Mouse (Mus musculus) MEL (cell line): Measurements from ENCODE around the gene Maco1.
A peak's percentile ranks its signal among the peaks of the same experiment; 100 is the strongest.

Experiments used
- BHLHE40 ChIP-seq: IDR thresholded peaks from 2 replicates; pipeline ENCODE4 v1.6.1; 2012; ENCODE audit warnings: low read depth, mild to moderate bottlenecking, inconsistent platforms, low read length, improper control_type of control experiment, borderline replicate concordance
- CHD1 ChIP-seq: IDR thresholded peaks from 2 replicates; pipeline ENCODE4 v1.6.1; 2012; ENCODE audit warnings: low read depth, mild to moderate bottlenecking, inconsistent platforms, low read length, improper control_type of control experiment
- CTCF ChIP-seq, 3 experiments: IDR thresholded peaks in 2 of 3; conservative IDR thresholded peaks in 1 of 3; 2 replicates each; pipeline ENCODE4 v1.5.1; 2011 to 2012; ENCODE audit warnings: low read length in 3 of 3, low read depth in 2 of 3, mild to moderate bottlenecking in 2 of 3, improper control_type of control experiment in 1 of 3, inconsistent platforms in 1 of 3, mixed read lengths in 1 of 3, moderate library complexity in 1 of 3; ENCODE audit not compliant: control insufficient read depth in 1 of 3, insufficient read depth in 1 of 3, poor library complexity in 1 of 3, severe bottlenecking in 1 of 3
- MAX ChIP-seq: IDR thresholded peaks from 2 replicates; pipeline ENCODE4 v1.6.1; 2011; ENCODE audit warnings: low read length, improper control_type of control experiment
- POLR2A ChIP-seq, 2 experiments: IDR thresholded peaks; 2 replicates each; pipeline ENCODE4 v1.6.1; 2011 to 2012; ENCODE audit warnings: low read length in 2 of 2, mild to moderate bottlenecking in 2 of 2, control low read depth in 1 of 2, improper control_type of control experiment in 1 of 2, low read depth in 1 of 2, moderate library complexity in 1 of 2; ENCODE audit not compliant: control insufficient read depth in 1 of 2, insufficient read depth in 1 of 2, poor library complexity in 1 of 2
- POLR2AphosphoS2 ChIP-seq: IDR thresholded peaks from 2 replicates; pipeline ENCODE4 v1.6.1; 2011; ENCODE audit warnings: low read length, improper control_type of control experiment
- RAD21 ChIP-seq: IDR thresholded peaks from 2 replicates; pipeline ENCODE4 v1.6.1; 2011; ENCODE audit warnings: mild to moderate bottlenecking, low read depth, low read length, improper control_type of control experiment
- RCOR1 ChIP-seq: IDR thresholded peaks from 2 replicates; pipeline ENCODE4 v1.6.1; 2012; ENCODE audit warnings: low read depth, mild to moderate bottlenecking, inconsistent platforms, low read length, improper control_type of control experiment
- SMC3 ChIP-seq: IDR thresholded peaks from 2 replicates; pipeline ENCODE4 v1.6.1; 2011; ENCODE audit warnings: low read depth, low read length, improper control_type of control experiment
- TCF12 ChIP-seq: IDR thresholded peaks from 2 replicates; pipeline ENCODE4 v1.6.1; 2014; ENCODE audit warnings: low read depth, mild to moderate bottlenecking, inconsistent platforms, low read length, improper control_type of control experiment, moderate library complexity
- USF1 ChIP-seq: IDR thresholded peaks from 2 replicates; pipeline ENCODE4 v1.6.1; 2014; ENCODE audit warnings: low read depth, mild to moderate bottlenecking, inconsistent platforms, low read length, improper control_type of control experiment, moderate library complexity
- USF2 ChIP-seq, 2 experiments: IDR thresholded peaks; 2 replicates each; pipeline ENCODE4 v1.6.1; 2011 to 2012; ENCODE audit warnings: improper control_type of control experiment in 2 of 2, low read length in 2 of 2, borderline replicate concordance in 1 of 2, inconsistent platforms in 1 of 2, low read depth in 1 of 2, mild to moderate bottlenecking in 1 of 2; ENCODE audit not compliant: insufficient read depth in 1 of 2
- ZC3H11A ChIP-seq: IDR thresholded peaks from 2 replicates; pipeline ENCODE4 v1.6.1; 2012; ENCODE audit warnings: low read depth, mild to moderate bottlenecking, inconsistent platforms, low read length, improper control_type of control experiment
- ZKSCAN1 ChIP-seq: IDR thresholded peaks from 2 replicates; pipeline ENCODE4 v1.6.1; 2012; ENCODE audit warnings: low read depth, mild to moderate bottlenecking, inconsistent platforms, low read length, improper control_type of control experiment, moderate library complexity

DNA sequence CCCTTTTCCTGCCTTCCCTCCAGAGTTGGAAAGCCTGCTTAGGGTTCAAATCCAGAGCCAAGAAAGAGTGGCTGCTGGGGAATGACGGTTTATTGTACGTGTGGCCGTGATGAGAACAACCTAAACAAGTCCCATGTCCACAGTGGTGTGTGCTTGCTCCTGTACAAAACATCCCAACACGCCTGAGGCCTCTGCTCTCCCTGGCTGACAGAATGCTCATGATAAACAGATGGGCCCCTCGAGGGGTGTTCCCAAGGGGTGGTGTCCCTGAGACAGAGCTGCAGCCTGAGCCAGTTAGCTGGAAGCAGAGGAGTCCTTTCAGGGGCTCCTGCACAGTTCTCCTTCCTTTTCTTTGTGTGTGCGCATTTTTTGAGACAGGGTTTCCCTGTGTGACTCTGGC lies 12.2 kb upstream of the Maco1 start:
- TF ChIP-seq CTCF (IDR thresholded peaks at IDR 0.05 in 2 of 3, conservative IDR thresholded peaks at IDR 0.05 in 1 of 3; ENCODE audit: control insufficient read depth in 1 of 3, insufficient read depth in 1 of 3, low read depth in 2 of 3, low read length in 3 of 3, poor library complexity in 1 of 3, severe bottlenecking in 1 of 3) (no peak), RAD21 (no peak), SMC3 (no peak), POLR2A (IDR thresholded peaks at IDR 0.05; ENCODE audit: control insufficient read depth in 1 of 2, insufficient read depth in 1 of 2, low read depth in 1 of 2, low read length in 2 of 2, poor library complexity in 1 of 2) (peak in 1 of 2 experiments; percentile 60; a peak in 2 of 4 replicates), RCOR1 (no peak), ZKSCAN1 (no peak), CHD1 (no peak), BHLHE40 (no peak), ZC3H11A (no peak), POLR2AphosphoS2 (no peak), TCF12 (peak; percentile 47), USF1 (no peak), MAX (no peak), USF2 (IDR thresholded peaks at IDR 0.05; ENCODE audit: borderline replicate concordance in 1 of 2, insufficient read depth in 1 of 2, low read depth in 1 of 2, low read length in 2 of 2) (no peak)
